Mouse (Mus musculus) neural tube, embryonic 11.5 days (tissue): ENCODE results near the gene Gm49425. TPM values are rescaled to one million over a fixed set of nuclear protein-coding genes. Genes with fewer than 3 reads are reported as not detected.

ENCODE experiments used
- ATAC-seq: fragments of 200-750 bp; cut with Nextera tagmentation; 2 replicates; pipeline ENCODE4 v1.8.0; 2017; ENCODE audit warnings: moderate number of reproducible peaks, mild to moderate bottlenecking, moderate TSS enrichment, moderate library complexity; ENCODE audit not compliant: insufficient read depth, low FRiP score, low TSS enrichment
- DNase-seq: peaks from one replicate; pipeline ENCODE4 v3.0.0-alpha.2; 2015; ENCODE audit warnings: low spot score
- H3K27ac ChIP-seq: fragments of 300-500 bp; sonication (generic); 2 replicates; pipeline ENCODE4 v1.5.1; 2014; ENCODE audit warnings: low read depth, mild to moderate bottlenecking, low read length
- H3K27me3 ChIP-seq: fragments of 300-500 bp; sonication (generic); 2 replicates; pipeline ENCODE4 v1.6.1; 2014; ENCODE audit warnings: mild to moderate bottlenecking, low read length, mixed read lengths; ENCODE audit not compliant: control insufficient read depth, insufficient read depth
- H3K36me3 ChIP-seq: fragments of 300-500 bp; sonication (generic); 2 replicates; pipeline ENCODE4 v1.6.1; 2014; ENCODE audit warnings: mild to moderate bottlenecking, low read length, moderate library complexity, mixed read lengths; ENCODE audit not compliant: control insufficient read depth, insufficient read depth
- H3K4me1 ChIP-seq: fragments of 300-500 bp; sonication (generic); 2 replicates; pipeline ENCODE4 v1.6.1; 2014; ENCODE audit warnings: low read length, mixed read lengths; ENCODE audit not compliant: control insufficient read depth, insufficient read depth
- H3K4me2 ChIP-seq: fragments of 300-500 bp; sonication (generic); 2 replicates; pipeline ENCODE4 v1.6.1; 2014; ENCODE audit warnings: low read depth, mild to moderate bottlenecking, moderate library complexity
- H3K4me3 ChIP-seq: fragments of 300-500 bp; sonication (generic); 2 replicates; pipeline ENCODE4 v1.5.1; 2014; ENCODE audit warnings: low read depth, low read length
- H3K9ac ChIP-seq: fragments of 300-500 bp; sonication (generic); 2 replicates; pipeline ENCODE4 v1.6.1; 2014; ENCODE audit warnings: mild to moderate bottlenecking, low read length
- H3K9me3 ChIP-seq: fragments of 300-500 bp; sonication (generic); 2 replicates; pipeline ENCODE4 v1.6.1; 2016; ENCODE audit warnings: low read length; ENCODE audit not compliant: control insufficient read depth
- WGBS: fragments of 180-500 bp; shearing (Covaris S2); extraction: QIAGEN DNeasy Blood & Tissue Kit; methylation state at CpG from one replicate; pipeline ENCODE4 v1.1.7; 2014; 5-methylcytosine and 5-hydroxymethylcytosine counted together
- microRNA-seq: library from miRNA; unstranded; fragments of <30 nt; microRNA quantifications from one replicate; pipeline ENCODE4, GENCODE M21; 2016
- polyA plus RNA-seq: library from polyadenylated mRNA; unstranded; fragments of >200 nt; fragmentation: Nextera tagmentation; extraction: Ambion mirVana; gene quantifications from 2 replicates; pipeline ENCODE4 v1.2.1, GENCODE M21; 2014

Gm49425 gene
- polyA plus RNA-seq, 1 experiment from 2014 or later, result not detected

DNA sequence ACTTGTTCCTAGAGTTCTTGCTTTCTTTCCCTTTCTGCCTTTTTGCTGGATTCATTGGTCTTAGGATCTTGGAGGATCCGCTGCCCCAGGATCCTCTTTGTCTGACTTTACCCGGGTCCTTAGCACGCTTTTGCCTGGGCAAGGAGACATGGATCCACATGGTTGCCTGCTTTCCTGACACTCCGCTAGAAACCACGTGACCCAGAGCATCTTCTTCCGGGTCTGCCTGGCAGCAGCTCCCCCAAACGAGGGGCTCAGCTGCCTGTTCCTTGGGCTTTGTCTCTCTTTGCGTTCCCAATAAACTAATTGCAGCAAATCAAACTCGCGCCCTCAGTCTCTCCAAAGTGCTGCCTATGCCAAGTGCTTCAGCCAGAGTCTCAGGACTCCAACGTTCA lies 37.4 kb downstream of the Gm49425 start:
- Histone ChIP-seq H3K27me3 (no peaks in the 10 kb centered on the region), H3K9me3 (no peaks in the 10 kb centered on the region), H3K27ac (no peak overlapping the region), H3K4me1 (no peaks in the 10 kb centered on the region), H3K36me3 (no peaks in the 10 kb centered on the region), H3K9ac (peak overlapping the region; percentile 49; the same call in 1 of the 2 replicates), H3K4me2 (peak overlapping the region; percentile 56), H3K4me3 (peak overlapping the region; percentile 26)
- peak; percentile 20 for DNase-seq
- no peak for ATAC-seq
- WGBS, result 34% methylated on average over 11 of the region's 11 CpGs

DNA sequence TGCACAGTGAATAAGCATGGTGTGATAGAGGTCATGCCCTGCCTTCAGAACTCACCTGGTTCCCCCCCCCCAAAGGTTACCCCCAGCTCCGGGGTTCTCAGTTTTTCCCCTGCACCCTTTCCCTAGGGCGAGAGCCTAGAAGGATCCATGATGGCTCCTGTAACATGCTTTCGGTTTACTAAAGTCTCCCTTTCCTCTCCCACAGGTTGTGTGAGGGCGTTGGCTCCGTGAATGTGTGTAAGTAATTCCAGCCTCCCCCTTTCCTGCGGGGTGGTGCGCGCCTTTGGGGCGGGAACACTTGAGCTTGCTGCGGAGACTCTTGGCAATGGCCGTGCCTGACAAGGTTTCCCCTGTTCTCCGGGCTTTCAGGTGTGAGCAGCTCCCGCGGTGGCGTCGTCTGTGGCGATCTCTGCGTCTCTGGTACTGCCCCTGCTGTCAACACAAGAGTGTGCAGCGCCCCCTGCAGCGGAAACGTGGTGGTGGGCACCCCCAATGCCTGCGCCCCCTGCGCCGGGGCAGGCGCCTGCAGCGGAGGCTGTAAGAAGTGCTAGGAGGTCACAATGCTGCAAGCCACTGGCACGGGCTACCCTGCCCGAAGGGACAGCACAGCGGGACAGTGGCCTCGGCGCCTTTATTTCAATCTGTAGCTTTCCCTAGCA lies 37.9 kb downstream of the Gm49425 start:
- Histone ChIP-seq H3K4me1 (no peaks in the 10 kb centered on the region), H3K9me3 (no peaks in the 10 kb centered on the region), H3K4me2 (peak overlapping the region; percentile 56), H3K27ac (no peak overlapping the region), H3K9ac (peak overlapping the region; percentile 49; the same call in 1 of the 2 replicates), H3K4me3 (peak overlapping the region; percentile 26), H3K36me3 (no peaks in the 10 kb centered on the region), H3K27me3 (no peaks in the 10 kb centered on the region)
- DNase-seq (peak; percentile 72), ATAC-seq (no peak)
- WGBS, result 13% methylated on average over 31 of the region's 31 CpGs

DNA sequence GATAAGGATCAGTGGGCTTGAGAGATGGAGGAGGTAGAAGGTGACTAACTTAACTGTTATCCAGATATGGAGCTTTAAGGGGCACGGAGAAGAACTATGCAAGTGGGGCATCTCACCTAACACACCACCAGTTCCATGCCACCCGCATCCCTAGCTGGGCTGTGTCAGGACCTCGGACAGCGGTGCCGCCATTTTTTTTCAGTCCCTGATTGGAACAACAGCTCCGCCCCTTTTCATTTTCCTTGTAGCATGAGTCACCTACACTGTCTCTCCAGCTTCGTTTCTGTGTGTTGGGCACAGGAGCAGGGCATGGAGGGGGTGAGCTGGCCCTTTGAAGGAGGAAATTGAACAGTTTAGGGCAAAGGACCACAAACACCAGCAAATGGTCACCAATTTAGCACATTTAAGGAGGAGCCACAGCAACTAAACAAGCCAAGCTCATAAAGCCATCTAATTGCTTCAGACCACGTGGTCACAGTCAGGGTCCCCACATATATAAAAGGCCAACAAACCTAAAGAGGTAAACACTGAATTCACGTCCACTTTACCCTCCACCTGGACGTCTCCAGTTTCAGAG lies 44.0 kb downstream of the Gm49425 start, which contains the start of gene Krt86:
Gene Krt86 (plus strand): TSS at position 527 of the 577 bp plus-strand sequence.
- no peaks in the 10 kb centered on the region for H3K36me3 ChIP-seq
- WGBS, result 26% methylated on average over 10 of the region's 10 CpGs
- ATAC-seq (no peak), DNase-seq (peak; percentile 52)
- no peak within 1 kb of the TSS for H3K4me2 ChIP-seq
- no peak within 1 kb of the TSS for H3K9ac ChIP-seq
- no peaks in the 10 kb centered on the region for H3K4me1 ChIP-seq
- no peak within 1 kb of the TSS for H3K27ac ChIP-seq
- H3K9me3 ChIP-seq, result no peaks in the 10 kb centered on the region
- no peak within 1 kb of the TSS for H3K4me3 ChIP-seq
- no peaks in the 10 kb centered on the region for H3K27me3 ChIP-seq

DNA sequence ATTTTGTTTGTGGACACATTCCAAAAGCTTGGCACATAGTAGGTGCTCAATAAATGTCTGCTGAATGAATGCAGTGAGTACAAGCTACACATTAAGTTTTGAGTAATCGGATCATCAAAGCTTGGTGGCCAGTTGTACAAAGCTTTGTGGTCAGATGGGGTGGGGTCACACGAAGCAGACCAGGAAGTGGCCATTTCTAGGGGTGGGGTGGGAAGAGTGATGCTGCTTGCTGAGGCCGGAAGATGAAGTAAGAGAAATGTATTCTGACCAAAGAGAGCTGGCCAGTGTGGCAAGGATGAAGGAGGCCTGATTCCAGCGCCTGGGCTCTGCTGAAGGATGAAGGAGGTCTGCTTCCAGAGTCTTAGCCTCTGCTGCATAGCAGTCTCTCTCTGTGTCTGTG lies 48.0 kb downstream of the Gm49425 start:
- Histone ChIP-seq H3K9me3 (no peaks in the 10 kb centered on the region), H3K27me3 (no peaks in the 10 kb centered on the region), H3K4me1 (no peaks in the 10 kb centered on the region), H3K27ac (no peak overlapping the region), H3K4me3 (no peak overlapping the region), H3K4me2 (no peak overlapping the region), H3K36me3 (no peaks in the 10 kb centered on the region), H3K9ac (no peak overlapping the region)
- ATAC-seq (no peak), DNase-seq (no peak)
- WGBS, result 83% methylated on average over 4 of the region's 4 CpGs

Small RNA genes lying within 50 kb of the gene (microRNA-seq; reads per million reads assigned to microRNA genes)
- gene Gm44393, result not detected

Other genes with a start within 250 kb of the Gm49425 start
- 69.5 and 74.4 TPM in 2 replicates for gene Atg101, start 233.0 kb downstream of the Gm49425 start, polyA plus RNA-seq
- 0.33 and 0.42 TPM in 2 replicates for gene 6030408B16Rik, start 224.0 kb downstream of the Gm49425 start, polyA plus RNA-seq
- gene Krt80, start 147.1 kb downstream of the Gm49425 start, polyA plus RNA-seq, result not detected in 2 replicates
- gene Krt7, start 106.2 kb downstream of the Gm49425 start, polyA plus RNA-seq, result 10.6 and 12.3 TPM in 2 replicates
- gene Krt87, start 78.5 kb downstream of the Gm49425 start, polyA plus RNA-seq, result 0.41 TPM in 1 of 2 replicates, not detected in the other
- not detected in 2 replicates for gene Krt88, start 69.5 kb downstream of the Gm49425 start, polyA plus RNA-seq
- gene Krt81, start 53.5 kb downstream of the Gm49425 start, polyA plus RNA-seq, result not detected in 2 replicates
- not detected in 2 replicates for gene Krt86, start 43.8 kb downstream of the Gm49425 start, polyA plus RNA-seq
- gene Krt83, start 25.7 kb downstream of the Gm49425 start, polyA plus RNA-seq, result not detected in 2 replicates
- gene Krt84, start 15.6 kb upstream of the Gm49425 start, polyA plus RNA-seq, result not detected in 2 replicates
- gene Krt82, start 33.4 kb upstream of the Gm49425 start, polyA plus RNA-seq, result not detected in 2 replicates
- 0.37 and 0.85 TPM in 2 replicates for gene Krt90, start 45.7 kb upstream of the Gm49425 start, polyA plus RNA-seq
- gene Krt75, start 56.6 kb upstream of the Gm49425 start, polyA plus RNA-seq, result not detected in 2 replicates
- not detected in 2 replicates for gene Gm5414, start 110.9 kb upstream of the Gm49425 start, polyA plus RNA-seq
- gene Gm5478, start 130.1 kb upstream of the Gm49425 start, polyA plus RNA-seq, result not detected in 2 replicates
- not detected in 2 replicates for gene Krt6b, start 163.0 kb upstream of the Gm49425 start, polyA plus RNA-seq
- gene Krt6a, start 177.0 kb upstream of the Gm49425 start, polyA plus RNA-seq, result 0.09 TPM in 1 of 2 replicates, not detected in the other
- gene Krt5, start 195.6 kb upstream of the Gm49425 start, polyA plus RNA-seq, result 5.0 and 6.4 TPM in 2 replicates
- not detected in 2 replicates for gene Krt71, start 225.8 kb upstream of the Gm49425 start, polyA plus RNA-seq